Mouse (Mus musculus) kidney, adult 11 months (tissue): ENCODE results near the gene Prss12.

Experiments used
- DNase-seq: peaks from one replicate; pipeline ENCODE4 v3.0.0; 2022

Prss12 gene

GRCm38 (mm10) chr3:123537279-123537678 is 90.6 kb downstream of the Prss12 start:
- no peak for DNase-seq

- DNase-seq, result no peak
These were observed 97.0 kb downstream of the Prss12 start for GRCm38 (mm10) chr3:123543585-123544304.

- no peak for DNase-seq
These were observed 103.8 kb downstream of the Prss12 start for GRCm38 (mm10) chr3:123550487-123550886.

- DNase-seq, result no peak
These were observed 107.2 kb downstream of the Prss12 start for GRCm38 (mm10) chr3:123553872-123554271.

GRCm38 (mm10) chr3:123555254-123555865 is 108.6 kb downstream of the Prss12 start:
- DNase-seq, result no peak
